Mouse (Mus musculus) MEL (cell line): Measurements from ENCODE around the gene Slc25a26. TPM values are rescaled to one million over a fixed set of nuclear protein-coding genes. Genes with fewer than 3 reads are reported as not detected.
A peak's percentile ranks its signal among the peaks of the same experiment; 100 is the strongest.

ENCODE experiments used
- DNase-seq: peaks from one replicate; pipeline ENCODE4 v3.0.0; 2011; ENCODE audit warnings: low read depth, low spot score
- H3K27ac ChIP-seq: 2 replicates; pipeline ENCODE4 v1.5.1; 2012; ENCODE audit warnings: low read depth, mild to moderate bottlenecking, control low read depth, low read length, moderate library complexity; ENCODE audit not compliant: control insufficient read depth
- H3K27me3 ChIP-seq, 2 experiments: fragments of 150-350 bp in 1 of 2; sonication (generic) in 1 of 2; 2 replicates each; pipeline ENCODE4 v1.6.1; 2012; ENCODE audit warnings: low read length in 2 of 2, mild to moderate bottlenecking in 2 of 2, improper control_type of control experiment in 1 of 2, moderate library complexity in 1 of 2; ENCODE audit not compliant: insufficient read depth in 2 of 2, control insufficient read depth in 1 of 2
- H3K36me3 ChIP-seq, 2 experiments: 2 replicates each; pipeline ENCODE4 v1.6.1; 2012 to 2014; ENCODE audit warnings: low read length in 2 of 2, improper control_type of control experiment in 1 of 2, inconsistent platforms in 1 of 2, mild to moderate bottlenecking in 1 of 2; ENCODE audit not compliant: insufficient read depth in 2 of 2, control insufficient read depth in 1 of 2
- H3K4me1 ChIP-seq, 2 experiments: fragments of 150-350 bp in 1 of 2; sonication (generic) in 1 of 2; 2 replicates each; pipeline ENCODE4 v1.6.1; 2012; ENCODE audit warnings: low read length in 2 of 2, improper control_type of control experiment in 1 of 2, mild to moderate bottlenecking in 1 of 2; ENCODE audit not compliant: insufficient read depth in 2 of 2, control insufficient read depth in 1 of 2
- H3K4me3 ChIP-seq, 2 experiments: fragments of 150-350 bp in 1 of 2; sonication (generic) in 1 of 2; 2 replicates each; pipeline ENCODE4 v1.5.1; 2012; ENCODE audit warnings: low read depth in 2 of 2, low read length in 2 of 2, mild to moderate bottlenecking in 2 of 2, moderate library complexity in 2 of 2, control low read depth in 1 of 2, improper control_type of control experiment in 1 of 2; ENCODE audit not compliant: control insufficient read depth in 1 of 2, insufficient read depth in 1 of 2
- H3K79me2 ChIP-seq: 2 replicates; pipeline ENCODE4 v1.6.1; 2012; ENCODE audit warnings: mild to moderate bottlenecking, low read length, moderate library complexity; ENCODE audit not compliant: control insufficient read depth, poor library complexity, insufficient read depth
- H3K9ac ChIP-seq: 2 replicates; pipeline ENCODE4 v1.6.1; 2012; ENCODE audit warnings: low read depth, mild to moderate bottlenecking, control low read depth, low read length, moderate library complexity; ENCODE audit not compliant: control insufficient read depth, poor library complexity, severe bottlenecking
- H3K9me3 ChIP-seq: fragments of 150-350 bp; sonication (generic); replicated peaks from 2 replicates; pipeline ENCODE4 v1.6.1; 2012; ENCODE audit warnings: mild to moderate bottlenecking, low read length, improper control_type of control experiment, moderate library complexity; ENCODE audit not compliant: insufficient read depth
- BHLHE40 ChIP-seq: IDR thresholded peaks from 2 replicates; pipeline ENCODE4 v1.6.1; 2012; ENCODE audit warnings: low read depth, mild to moderate bottlenecking, inconsistent platforms, low read length, improper control_type of control experiment, borderline replicate concordance
- CTCF ChIP-seq, 3 experiments: IDR thresholded peaks in 2 of 3; conservative IDR thresholded peaks in 1 of 3; 2 replicates each; pipeline ENCODE4 v1.5.1; 2011 to 2012; ENCODE audit warnings: low read length in 3 of 3, low read depth in 2 of 3, mild to moderate bottlenecking in 2 of 3, improper control_type of control experiment in 1 of 3, inconsistent platforms in 1 of 3, mixed read lengths in 1 of 3, moderate library complexity in 1 of 3; ENCODE audit not compliant: control insufficient read depth in 1 of 3, insufficient read depth in 1 of 3, poor library complexity in 1 of 3, severe bottlenecking in 1 of 3
- E2F4 ChIP-seq: IDR thresholded peaks from 2 replicates; pipeline ENCODE4 v1.6.1; 2011; ENCODE audit warnings: low read depth, low read length, improper control_type of control experiment, borderline replicate concordance
- ELF1 ChIP-seq: IDR thresholded peaks from 2 replicates; pipeline ENCODE4 v1.6.1; 2014; ENCODE audit warnings: low read depth, mild to moderate bottlenecking, inconsistent platforms, low read length, improper control_type of control experiment, moderate library complexity
- EP300 ChIP-seq, 2 experiments: IDR thresholded peaks; 2 replicates each; pipeline ENCODE4 v1.6.1; 2011; ENCODE audit warnings: improper control_type of control experiment in 2 of 2, low read length in 2 of 2, low read depth in 1 of 2, mild to moderate bottlenecking in 1 of 2
- JUND ChIP-seq: IDR thresholded peaks from 2 replicates; pipeline ENCODE4 v1.6.1; 2011; ENCODE audit warnings: low read depth, mild to moderate bottlenecking, improper control_type of control experiment, low read length
- KAT2A ChIP-seq: conservative IDR thresholded peaks from 2 replicates; pipeline ENCODE4 v1.6.1; 2012; ENCODE audit warnings: low read depth, low read length, improper control_type of control experiment, inconsistent platforms
- MAFK ChIP-seq: IDR thresholded peaks from 2 replicates; pipeline ENCODE4 v1.6.1; 2011; ENCODE audit warnings: low read depth, mild to moderate bottlenecking, low read length, improper control_type of control experiment, borderline replicate concordance
- MXI1 ChIP-seq: IDR thresholded peaks from 2 replicates; pipeline ENCODE4 v1.6.1; 2011; ENCODE audit warnings: mild to moderate bottlenecking, low read depth, low read length, improper control_type of control experiment
- MYB ChIP-seq: IDR thresholded peaks from 2 replicates; pipeline ENCODE4 v1.6.1; 2011; ENCODE audit warnings: mild to moderate bottlenecking, low read depth, low read length, improper control_type of control experiment
- RAD21 ChIP-seq: IDR thresholded peaks from 2 replicates; pipeline ENCODE4 v1.6.1; 2011; ENCODE audit warnings: mild to moderate bottlenecking, low read depth, low read length, improper control_type of control experiment
- RCOR1 ChIP-seq: IDR thresholded peaks from 2 replicates; pipeline ENCODE4 v1.6.1; 2012; ENCODE audit warnings: low read depth, mild to moderate bottlenecking, inconsistent platforms, low read length, improper control_type of control experiment
- SMC3 ChIP-seq: IDR thresholded peaks from 2 replicates; pipeline ENCODE4 v1.6.1; 2011; ENCODE audit warnings: low read depth, low read length, improper control_type of control experiment
- UBTF ChIP-seq: IDR thresholded peaks from 2 replicates; pipeline ENCODE4 v1.6.1; 2012; ENCODE audit warnings: low read depth, mild to moderate bottlenecking, inconsistent platforms, low read length, improper control_type of control experiment, moderate library complexity, borderline replicate concordance; ENCODE audit not compliant: insufficient read depth
- ZC3H11A ChIP-seq: IDR thresholded peaks from 2 replicates; pipeline ENCODE4 v1.6.1; 2012; ENCODE audit warnings: low read depth, mild to moderate bottlenecking, inconsistent platforms, low read length, improper control_type of control experiment
- polyA plus RNA-seq, 2 experiments: library from polyadenylated mRNA; stranded (reverse) in 1 of 2; unstranded in 1 of 2; fragments of >175 nt in 1 of 2; fragments of >200 nt in 1 of 2; gene quantifications; 2 replicates each; pipeline versions ENCODE4 v1.2.1 to v1.2.4; 2012; ENCODE audit warnings: low replicate concordance in 2 of 2, low read depth in 1 of 2; ENCODE audit not compliant: insufficient read length in 2 of 2, insufficient read depth in 1 of 2, missing spikeins in 1 of 2
- total RNA-seq: library from RNA; depleted of rRNA; stranded (reverse); fragments of 300-350 nt; gene quantifications from 2 replicates; pipeline ENCODE4 v1.2.3, GENCODE M21; 2012

Gene Slc25a26
- total and polyA plus RNA-seq, 3 experiments: 8.1 to 11.5 TPM; not detected in 1

GRCm38 (mm10) chr6:94620801-94621301 lies 120.7 kb downstream of the Slc25a26 start:
- H3K27ac ChIP-seq: no peak overlapping the region
- H3K9ac ChIP-seq: no peak overlapping the region
- H3K79me2 ChIP-seq: no peaks in the 10 kb centered on the region
- DNase-seq: no peak
- no peaks in the 10 kb centered on the region for H3K36me3 ChIP-seq
- H3K27me3 ChIP-seq: no peaks in the 10 kb centered on the region; a peak in 1 of 4 replicates
- no peak overlapping the region for H3K4me3 ChIP-seq
- no peaks in the 10 kb centered on the region for H3K9me3 ChIP-seq
- TF ChIP-seq SMC3: no peak
- TF ChIP-seq JUND: no peak
- no peak for TF ChIP-seq E2F4
- no peak for TF ChIP-seq ELF1
- no peaks in the 10 kb centered on the region for H3K4me1 ChIP-seq

DNA sequence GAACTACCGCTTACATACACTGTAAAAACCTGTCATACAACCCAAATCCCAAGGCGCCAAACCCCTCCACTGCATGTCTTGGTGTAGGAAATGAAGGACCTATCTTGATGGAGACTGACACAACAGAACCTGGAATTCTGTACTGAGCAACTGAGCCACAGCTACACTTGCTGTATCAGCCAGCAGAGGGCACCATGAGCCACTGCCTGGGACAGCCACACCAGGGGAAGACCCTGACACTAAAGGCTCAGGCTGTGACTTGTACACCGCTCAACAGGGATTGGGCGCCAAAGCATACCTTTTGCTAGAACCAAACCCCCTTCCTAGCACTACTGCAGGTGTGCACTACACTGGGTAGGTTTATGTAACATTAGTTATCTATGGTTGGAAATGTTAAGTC lies 122.9 kb downstream of the Slc25a26 start:
- peak; percentile 46 for DNase-seq
- H3K27me3 ChIP-seq: no peaks in the 10 kb centered on the region; a peak in 1 of 4 replicates

DNA sequence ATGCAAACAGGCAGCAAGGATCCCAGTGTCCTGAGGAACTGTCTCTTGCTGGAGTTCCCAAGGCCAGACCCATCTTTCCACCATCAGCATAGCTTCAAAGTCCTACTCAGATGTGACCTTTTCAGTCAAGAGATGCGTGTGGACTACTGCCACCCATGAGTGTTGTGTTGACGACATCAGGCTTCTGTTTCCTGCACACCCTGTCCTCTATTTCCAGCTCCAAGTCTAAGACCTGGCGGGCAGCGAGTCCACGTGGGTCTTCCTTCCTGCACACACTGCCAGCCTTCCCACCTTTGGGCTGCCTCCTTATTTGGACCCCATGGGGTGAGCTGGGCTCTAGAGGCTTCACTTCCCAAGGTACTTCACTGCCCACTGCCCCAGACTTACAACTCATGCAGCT lies 124.4 kb downstream of the Slc25a26 start:
- no peak for TF ChIP-seq RCOR1
- TF ChIP-seq UBTF: no peak
- TF ChIP-seq BHLHE40: no peak
- no peak for TF ChIP-seq MAFK
- TF ChIP-seq ZC3H11A: no peak
- Histone ChIP-seq H3K4me3 (no peak overlapping the region), H3K9ac (no peak overlapping the region), H3K27me3 (no peaks in the 10 kb centered on the region), H3K27ac (no peak overlapping the region), H3K9me3 (no peaks in the 10 kb centered on the region), H3K79me2 (no peaks in the 10 kb centered on the region), H3K36me3 (no peaks in the 10 kb centered on the region), H3K4me1 (no peaks in the 10 kb centered on the region)
- DNase-seq: no peak

More for the DNA sequence above, 122.9 kb downstream of the Slc25a26 start:
- Histone ChIP-seq H3K79me2 (no peaks in the 10 kb centered on the region), H3K9ac (no peak overlapping the region), H3K4me1 (no peaks in the 10 kb centered on the region), H3K27ac (no peak overlapping the region), H3K36me3 (no peaks in the 10 kb centered on the region), H3K4me3 (no peak overlapping the region), H3K9me3 (no peaks in the 10 kb centered on the region)
- TF ChIP-seq EP300 (IDR thresholded peaks at IDR 0.05; ENCODE audit: low read depth in 1 of 2, low read length in 2 of 2) (no peak), CTCF (IDR thresholded peaks at IDR 0.05 in 2 of 3, conservative IDR thresholded peaks at IDR 0.05 in 1 of 3; ENCODE audit: control insufficient read depth in 1 of 3, insufficient read depth in 1 of 3, low read depth in 2 of 3, low read length in 3 of 3, poor library complexity in 1 of 3, severe bottlenecking in 1 of 3) (peak; percentile 68 to 87 (median 86)), SMC3 (peak; percentile 97), KAT2A (no peak), MYB (no peak), MXI1 (no peak), RAD21 (peak; percentile 87), ZC3H11A (peak; percentile 93)
